ENCODE assay signal across 29 mouse cellular contexts in the genomic region with DNA sequence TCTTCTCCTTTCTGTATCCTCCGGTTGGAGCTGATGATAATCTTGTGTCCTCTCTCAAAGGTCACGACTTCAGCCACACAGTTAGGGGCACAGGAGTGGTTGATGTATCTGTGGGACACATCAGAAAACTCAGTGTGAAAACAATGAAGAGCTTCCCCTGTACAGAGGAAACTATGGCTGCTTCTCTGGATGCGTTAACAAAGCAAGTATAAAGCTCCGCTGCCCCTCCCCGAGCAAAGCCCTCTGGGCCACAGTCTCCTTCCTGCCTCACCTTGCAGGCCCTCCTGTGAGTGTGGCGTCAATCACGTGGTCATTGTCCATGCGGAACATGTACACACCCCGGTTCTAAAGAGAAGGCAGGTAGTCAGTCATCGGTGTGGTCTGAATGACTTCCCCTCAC. TPM values are rescaled to one million over a fixed set of nuclear protein-coding genes. Genes with fewer than 3 reads are reported as not detected.
DNase-seq lines count a peak whose midpoint lies in the region; ATAC-seq and TF ChIP-seq lines count a peak whose summit lies in the region.
"Had no signal": no experiment of that assay in that cellular context is flagged by ENCODE, and none has a peak within 500 bp of the region (broad histone marks: within the 10 kb centered on the region; RNA-seq: fewer than 3 reads in every experiment).

No protein-coding gene starts in this region.

- H3K9me3 ChIP-seq in E14TG2a.4 (ENCODE audit: low read length), result no peaks in the 10 kb centered on the region
- H3K9me3 ChIP-seq in ES-Bruce4 (replicated peaks; ENCODE audit: control insufficient read depth, insufficient read depth, low read length, poor library complexity, severe bottlenecking), result no peaks in the 10 kb centered on the region
- H3K9me3 ChIP-seq in ES-E14 (ENCODE audit: control insufficient read depth, insufficient read depth, low read depth, low read length), result no peaks in the 10 kb centered on the region
- no peaks in the 10 kb centered on the region for H3K9me3 ChIP-seq in liver, embryonic 11.5 days (ENCODE audit: control insufficient read depth, low read length)
- H3K9me3 ChIP-seq: embryonic facial prominence, embryonic 10.5 days; embryonic facial prominence, embryonic 12.5 days; forebrain, embryonic 13.5 days; forebrain, embryonic 15.5 days; G1E had no signal

- H3K27ac ChIP-seq in ES-Bruce4 (ENCODE audit: insufficient read depth, low read length) (peak overlapping the region; percentile 30; the same call in 1 of the 2 replicates), ES-E14 (ENCODE audit: insufficient read depth, low read depth, low read length, poor library complexity, severe bottlenecking) (0 out of 2 replicates have a peak overlapping the region, but pooled peaks have one; percentile 24)
- no peak overlapping the region for H3K27ac ChIP-seq in liver, embryonic 11.5 days (ENCODE audit: low read depth, low read length)
- H3K27ac ChIP-seq: embryonic facial prominence, embryonic 10.5 days; embryonic facial prominence, embryonic 12.5 days; forebrain, embryonic 13.5 days; forebrain, embryonic 15.5 days had no signal

- no peak overlapping the region for H3K4me2 ChIP-seq in liver, embryonic 11.5 days
- H3K4me2 ChIP-seq: embryonic facial prominence, embryonic 12.5 days; forebrain, embryonic 13.5 days; forebrain, embryonic 15.5 days had no signal

- peak overlapping the region; percentile 15; the same call in 1 of the 2 replicates for H3K4me3 ChIP-seq in E14TG2a.4 (replicated peaks; ENCODE audit: low read length)
- no peak overlapping the region for H3K4me3 ChIP-seq in ES-Bruce4 (ENCODE audit: low read depth, low read length)
- no peak overlapping the region for H3K4me3 ChIP-seq in ES-E14 (ENCODE audit: insufficient read depth in 1 of 2, low read depth in 1 of 2, low read length in 2 of 2, poor library complexity in 1 of 2, severe bottlenecking in 1 of 2)
- H3K4me3 ChIP-seq in liver, embryonic 11.5 days (ENCODE audit: low read depth, low read length), result no peak overlapping the region
- H3K4me3 ChIP-seq: embryonic facial prominence, embryonic 10.5 days; embryonic facial prominence, embryonic 12.5 days; forebrain, embryonic 13.5 days; forebrain, embryonic 15.5 days had no signal

- H3K9ac ChIP-seq in ES-Bruce4 (ENCODE audit: low read depth, poor library complexity, severe bottlenecking) (no peak overlapping the region), ES-E14 (ENCODE audit: insufficient read depth, low read depth, low read length, poor library complexity, severe bottlenecking) (no peak overlapping the region)
- no peak overlapping the region for H3K9ac ChIP-seq in liver, embryonic 11.5 days (ENCODE audit: low read depth, low read length)
- H3K9ac ChIP-seq: embryonic facial prominence, embryonic 12.5 days; forebrain, embryonic 13.5 days; forebrain, embryonic 15.5 days; forebrain, postnatal 0 days had no signal

- H3K4me1 ChIP-seq in E14TG2a.4 (replicated peaks; ENCODE audit: low read depth, low read length) (peaks cover 41% of the 10 kb centered on the region), ES-Bruce4 (ENCODE audit: control insufficient read depth, insufficient read depth, low read length) (peaks cover 5% of the 10 kb centered on the region), ES-E14 (ENCODE audit: control insufficient read depth in 2 of 2, insufficient read depth in 2 of 2, low read length in 2 of 2, poor library complexity in 1 of 2) (peaks cover 2 to 6% of the 10 kb centered on the region in 2 experiments; a peak in 3 of 4 replicates)
- H3K4me1 ChIP-seq in liver, embryonic 11.5 days (replicated peaks; ENCODE audit: control insufficient read depth, insufficient read depth, low read length), result no peaks in the 10 kb centered on the region
- H3K4me1 ChIP-seq: embryonic facial prominence, embryonic 10.5 days; embryonic facial prominence, embryonic 12.5 days; forebrain, embryonic 13.5 days; forebrain, embryonic 15.5 days had no signal

- TF ChIP-seq EP300 in ES-Bruce4 (IDR thresholded peaks at IDR 0.05; ENCODE audit: insufficient read depth, low read depth, low read length), result peak; percentile 79

- DNase-seq in ES-E14 (ENCODE audit: low read depth, low spot score), result peak; percentile 27
- DNase-seq in R1 (ENCODE audit: low read depth, low spot score), result peak; percentile 91
- DNase-seq in lung, postnatal 4 days, result no peak
- no peak for DNase-seq in thymus, adult 18-20 months
- DNase-seq in liver, embryonic 11.5 days (ENCODE audit: low spot score), result no peak
- no peak for DNase-seq in T-cell, adult 2 months (ENCODE audit: low spot score)
- DNase-seq: adrenal gland, adult 8-10 months; adrenal gland, postnatal 14 days; adrenal gland, postnatal 36 days; cerebellum, adult 11-12 months; cerebellum, adult 2 months; cerebellum, adult 9-10 months; cerebellum, postnatal 10 days; cerebellum, postnatal 25 days; forebrain, postnatal 0 days had no signal

- H3K36me3 ChIP-seq in E14TG2a.4 (ENCODE audit: insufficient read depth, low read length) (peaks cover 56% of the 10 kb centered on the region), ES-Bruce4 (ENCODE audit: control insufficient read depth, insufficient read depth, low read length, poor library complexity, severe bottlenecking) (peaks cover under 1% of the 10 kb centered on the region; the same call in 1 of the 2 replicates), ES-E14 (ENCODE audit: control insufficient read depth, insufficient read depth, low read length, poor library complexity, severe bottlenecking) (peaks cover 11% of the 10 kb centered on the region; the same call in 1 of the 2 replicates)
- H3K36me3 ChIP-seq in liver, embryonic 11.5 days (ENCODE audit: control insufficient read depth, insufficient read depth, low read length), result peaks cover 15% of the 10 kb centered on the region

- WGBS in liver, embryonic 11.5 days, result 88% methylated on average over 10 of the region's 10 CpGs

- TF ChIP-seq POLR2A in ES-Bruce4 (IDR thresholded peaks at IDR 0.05; ENCODE audit: insufficient read depth, low read length), result no peak

- H3K27me3 ChIP-seq in E14TG2a.4 (ENCODE audit: insufficient read depth, low read length) (no peaks in the 10 kb centered on the region), ES-Bruce4 (ENCODE audit: control insufficient read depth, insufficient read depth, low read length, poor library complexity, severe bottlenecking) (no peaks in the 10 kb centered on the region)
- no peaks in the 10 kb centered on the region for H3K27me3 ChIP-seq in liver, embryonic 11.5 days (replicated peaks; ENCODE audit: control insufficient read depth, insufficient read depth, low read length)
- H3K27me3 ChIP-seq: CH12.LX; embryonic facial prominence, embryonic 12.5 days; forebrain, embryonic 13.5 days; forebrain, embryonic 15.5 days had no signal

- in situ Hi-C loops in ES-E14 (cut with MboI; ENCODE audit: low sequenced_read_pairs in 2 of 2, unreplicated experiment in 2 of 2), result no loop called here

- no peak for ATAC-seq in liver, embryonic 11.5 days (replicated peaks; ENCODE audit: low FRiP score)
- ATAC-seq: activated CD4-positive, CD25-positive, alpha-beta regulatory T cell, adult 4 months; forebrain, embryonic 13.5 days; forebrain, embryonic 15.5 days; forebrain, postnatal 0 days had no signal

- TF ChIP-seq CTCF in E14TG2a.4 (conservative IDR thresholded peaks at IDR 0.05; ENCODE audit: low read length), result no peak
- TF ChIP-seq CTCF in ES-Bruce4 (IDR thresholded peaks at IDR 0.05; ENCODE audit: low read depth, low read length), result no peak

TF ChIP-seq in ES-E14, 5 proteins besides CTCF, POLR2A, EP300 and RAD21:
- TF ChIP-seq MAFK (IDR thresholded peaks at IDR 0.05; ENCODE audit: insufficient read depth, low read depth, low read length) (no peak), HCFC1 (IDR thresholded peaks at IDR 0.05; ENCODE audit: borderline replicate concordance, insufficient read depth, low read length) (no peak), ZC3H11A (IDR thresholded peaks at IDR 0.05; ENCODE audit: borderline replicate concordance, low read depth, low read length) (no peak), ZNF384 (IDR thresholded peaks at IDR 0.05; ENCODE audit: low read depth, low read length) (no peak), CHD2 (IDR thresholded peaks at IDR 0.05; ENCODE audit: low read depth, low read length) (no peak)

RNA-seq across cellular contexts. Expression of gene E130116L18Rik, which starts 52.7 kb away (rescaled TPM):
- not detected in 2 replicates for polyA plus RNA-seq in ES-Bruce4 (2011; ENCODE audit: insufficient read depth, insufficient read length, low read depth, missing spikeins)
- not detected in 2 replicates for total RNA-seq in ES-E14 (2012; rRNA removed)
- polyA plus RNA-seq in liver, embryonic 11.5 days (2014; fragmentation: Nextera tagmentation; extraction: Ambion mirVana), result not detected in 2 replicates
- total RNA-seq: adrenal gland, adult 18-20 months; adrenal gland, adult 8-10 months; adrenal gland, postnatal 14 days; adrenal gland, postnatal 36 days; CH12.LX; forebrain, postnatal 0 days; G1E had no signal
- polyA plus RNA-seq: activated CD4-positive, CD25-positive, alpha-beta regulatory T cell, adult 4 months; C2C12; cerebellum, adult 2 months; cortical plate, adult 2 months; embryonic facial prominence, embryonic 12.5 days; embryonic facial prominence, embryonic 14.5 days; forebrain, embryonic 11.5 days; forebrain, embryonic 13.5 days; forebrain, embryonic 15.5 days; G1E had no signal

RNA-seq across cellular contexts. Expression of gene Galnt11, which starts 53.9 kb away (rescaled TPM):
- polyA plus RNA-seq in ES-Bruce4 (2011; ENCODE audit: insufficient read depth, insufficient read length, low read depth, missing spikeins), result 17.6 and 18.9 TPM in 2 replicates
- 24.2 and 30.4 TPM in 2 replicates for total RNA-seq in ES-E14 (2012; rRNA removed)
- 14.9 and 15.4 TPM in 2 replicates for polyA plus RNA-seq in liver, embryonic 11.5 days (2014; fragmentation: Nextera tagmentation; extraction: Ambion mirVana)
- polyA plus RNA-seq: G1E had no signal

Comparison
In these comparisons a context has a peak if more than half of its experiments do, and no peak if none do; other contexts are left out.
1. DNase-seq: peak in ES-E14 (single experiment) and R1 (single experiment); none in lung, postnatal 4 days (0 of 2), thymus, adult 18-20 months (0 of 2), liver, embryonic 11.5 days (single experiment) and T-cell, adult 2 months (single experiment).